Mouse (Mus musculus) liver, embryonic 16.5 days (tissue): Measurements from ENCODE around the gene Bricd5. TPM values are rescaled to one million over a fixed set of nuclear protein-coding genes. Genes with fewer than 3 reads are reported as not detected.

Experiments used
- ATAC-seq: fragments of 200-750 bp; cut with Nextera tagmentation; 2 replicates; pipeline ENCODE4 v1.8.0; 2017; ENCODE audit warnings: low read depth, mild to moderate bottlenecking, moderate number of reproducible peaks, moderate library complexity
- H3K27ac ChIP-seq: fragments of 300-500 bp; sonication (generic); 2 replicates; pipeline ENCODE4 v1.5.1; 2014; ENCODE audit warnings: mild to moderate bottlenecking, low read length
- H3K27me3 ChIP-seq: fragments of 300-500 bp; sonication (generic); 2 replicates; pipeline ENCODE4 v1.6.1; 2014; ENCODE audit warnings: low read depth, low read length, mixed read lengths; ENCODE audit not compliant: control insufficient read depth, insufficient read depth
- H3K36me3 ChIP-seq: fragments of 300-500 bp; sonication (generic); 2 replicates; pipeline ENCODE4 v1.6.1; 2014; ENCODE audit warnings: mild to moderate bottlenecking; ENCODE audit not compliant: control insufficient read depth, insufficient read depth
- H3K4me1 ChIP-seq: fragments of 300-500 bp; sonication (generic); 2 replicates; pipeline ENCODE4 v1.6.1; 2014; ENCODE audit warnings: low read depth, low read length, mixed read lengths; ENCODE audit not compliant: control insufficient read depth
- H3K4me2 ChIP-seq: fragments of 300-500 bp; sonication (generic); 2 replicates; pipeline ENCODE4 v1.6.1; 2014; ENCODE audit warnings: low read depth, low read length, mixed read lengths
- H3K4me3 ChIP-seq: fragments of 300-500 bp; sonication (generic); 2 replicates; pipeline ENCODE4 v1.5.1; 2014; ENCODE audit warnings: low read depth, mild to moderate bottlenecking, low read length
- H3K9ac ChIP-seq: fragments of 300-500 bp; sonication (generic); 2 replicates; pipeline ENCODE4 v1.6.1; 2014; ENCODE audit warnings: low read depth, low read length
- H3K9me3 ChIP-seq: fragments of 300-500 bp; sonication (generic); replicated peaks from 2 replicates; pipeline ENCODE4 v1.6.1; 2016; ENCODE audit warnings: low read length; ENCODE audit not compliant: control insufficient read depth
- WGBS: fragments of 180-500 bp; shearing (Covaris S2); extraction: QIAGEN DNeasy Blood & Tissue Kit; methylation state at CpG from one replicate; pipeline ENCODE4 v1.1.7; 2014; ENCODE audit not compliant: insufficient replicate concordance; 5-methylcytosine and 5-hydroxymethylcytosine counted together
- polyA plus RNA-seq: library from polyadenylated mRNA; unstranded; fragments of >200 nt; fragmentation: Nextera tagmentation; extraction: Ambion mirVana; gene quantifications from 2 replicates; pipeline ENCODE4 v1.2.1, GENCODE M21; 2015

Bricd5 gene
- polyA plus RNA-seq, 1 experiment from 2014 or later: not detected

GRCm38 (mm10) chr17:24440377-24440776 lies 33.3 kb upstream of the Bricd5 start:
- Histone ChIP-seq H3K27me3 (no peaks in the 10 kb centered on the region), H3K4me3 (no peak overlapping the region), H3K36me3 (peaks cover 40% of the 10 kb centered on the region), H3K27ac (no peak overlapping the region), H3K4me2 (no peak overlapping the region), H3K9ac (no peak overlapping the region), H3K9me3 (no peaks in the 10 kb centered on the region), H3K4me1 (no peaks in the 10 kb centered on the region)
- no peak for ATAC-seq
- 86% methylated on average over 8 of the region's 8 CpGs for WGBS

DNA sequence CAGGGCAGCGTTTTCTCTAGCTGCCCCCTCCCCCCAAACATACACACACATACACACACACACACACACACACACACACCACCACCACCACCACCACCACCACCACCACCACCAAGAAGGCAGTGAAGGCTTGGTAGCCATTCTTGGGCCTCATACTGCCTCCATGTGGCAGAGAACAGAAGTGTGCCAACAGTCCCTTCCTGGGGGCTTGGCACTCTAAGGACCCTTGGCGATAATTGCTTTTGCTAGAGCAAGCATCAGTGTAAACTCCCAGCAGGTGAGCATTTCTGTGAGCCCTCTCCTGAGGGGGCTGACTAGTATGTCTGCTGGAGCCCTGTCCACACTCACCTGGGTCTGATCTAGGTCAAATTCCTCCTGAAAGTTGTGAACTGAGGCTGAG lies 32.5 kb upstream of the Bricd5 start:
- H3K9me3 ChIP-seq: no peaks in the 10 kb centered on the region
- H3K9ac ChIP-seq: no peak overlapping the region
- no peak for ATAC-seq
- H3K27me3 ChIP-seq: no peaks in the 10 kb centered on the region
- H3K4me1 ChIP-seq: no peaks in the 10 kb centered on the region
- 21% methylated on average over 2 of the region's 2 CpGs for WGBS
- H3K27ac ChIP-seq: no peak overlapping the region
- H3K4me3 ChIP-seq: no peak overlapping the region
- H3K36me3 ChIP-seq: peaks cover 45% of the 10 kb centered on the region
- H3K4me2 ChIP-seq: no peak overlapping the region

- 84% methylated on average over 14 of the region's 14 CpGs for WGBS
- Histone ChIP-seq H3K36me3 (peaks cover 46% of the 10 kb centered on the region), H3K27ac (no peak overlapping the region), H3K4me3 (no peak overlapping the region), H3K9me3 (no peaks in the 10 kb centered on the region), H3K27me3 (no peaks in the 10 kb centered on the region), H3K9ac (no peak overlapping the region), H3K4me2 (no peak overlapping the region), H3K4me1 (no peaks in the 10 kb centered on the region)
- no peak for ATAC-seq
These were observed 31.6 kb upstream of the Bricd5 start for GRCm38 (mm10) chr17:24442107-24442506.

DNA sequence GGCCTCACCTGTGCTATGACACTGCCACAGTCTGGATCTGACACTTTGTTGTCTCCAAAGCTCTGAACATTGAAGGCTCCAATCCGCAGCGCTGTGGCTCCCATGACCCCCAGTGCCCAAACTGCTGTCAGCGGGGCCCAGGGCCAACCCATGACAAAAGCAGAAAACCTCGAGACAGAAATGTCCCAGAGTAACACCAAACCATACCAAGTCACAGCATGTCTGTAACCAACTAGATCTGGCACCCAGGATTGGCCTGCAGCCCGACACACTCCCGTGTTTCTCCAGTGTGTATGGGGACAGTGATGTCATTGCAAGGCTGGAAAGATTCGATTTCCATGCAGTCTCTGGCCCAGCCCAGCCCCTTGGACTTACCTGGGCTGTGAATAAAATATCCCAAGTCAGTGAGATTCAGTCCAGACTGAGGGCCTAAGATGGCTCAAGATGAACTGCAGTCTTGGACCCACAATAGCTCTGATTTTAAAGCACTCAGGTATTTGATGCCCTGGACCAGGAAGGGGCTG lies 31.0 kb upstream of the Bricd5 start, which contains the start of gene Dnase1l2:
Gene Dnase1l2, minus strand, starts transcription at position 474 of the 524 bp plus-strand sequence.
- Histone ChIP-seq H3K9ac (no peak within 1 kb of the TSS), H3K4me1 (no peaks in the 10 kb centered on the region), H3K27ac (no peak within 1 kb of the TSS), H3K4me3 (no peak within 1 kb of the TSS), H3K36me3 (peaks cover 46% of the 10 kb centered on the region), H3K27me3 (no peaks in the 10 kb centered on the region), H3K4me2 (no peak within 1 kb of the TSS), H3K9me3 (no peaks in the 10 kb centered on the region)
- 70% methylated on average over 7 of the region's 7 CpGs for WGBS
- ATAC-seq: no peak

DNA sequence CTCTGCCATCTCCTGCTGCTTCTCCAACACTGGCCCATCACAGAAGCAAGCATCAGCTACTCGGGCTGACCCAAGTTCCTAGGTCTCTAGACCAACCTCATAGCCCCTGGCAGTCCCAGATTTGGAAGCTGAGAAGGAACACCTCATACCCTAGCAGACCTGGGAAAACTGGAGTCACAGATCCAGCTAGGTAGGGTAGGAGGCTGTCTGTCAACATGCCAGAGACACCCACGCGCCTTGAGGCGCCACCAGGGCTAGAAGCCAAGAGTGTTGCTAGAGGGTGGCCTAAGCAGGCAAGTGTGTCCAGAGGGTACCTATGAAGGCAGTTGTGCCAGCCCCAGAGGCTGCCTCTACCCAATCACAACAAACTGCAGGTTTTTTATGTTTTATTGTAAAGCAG lies 30.3 kb upstream of the Bricd5 start:
- no peak overlapping the region for H3K4me3 ChIP-seq
- no peaks in the 10 kb centered on the region for H3K27me3 ChIP-seq
- no peak overlapping the region for H3K9ac ChIP-seq
- 82% methylated on average over 4 of the region's 4 CpGs for WGBS
- ATAC-seq: no peak
- H3K36me3 ChIP-seq: peaks cover 46% of the 10 kb centered on the region
- H3K27ac ChIP-seq: no peak overlapping the region
- H3K4me2 ChIP-seq: no peak overlapping the region
- H3K9me3 ChIP-seq: no peaks in the 10 kb centered on the region
- no peaks in the 10 kb centered on the region for H3K4me1 ChIP-seq

GRCm38 (mm10) chr17:24446590-24446989 lies 27.1 kb upstream of the Bricd5 start:
- H3K4me1 ChIP-seq: no peaks in the 10 kb centered on the region
- ATAC-seq: no peak
- H3K27ac ChIP-seq: no peak overlapping the region
- WGBS: 87% methylated on average over 8 of the region's 8 CpGs
- H3K36me3 ChIP-seq: peaks cover 41% of the 10 kb centered on the region
- no peak overlapping the region for H3K4me3 ChIP-seq
- H3K4me2 ChIP-seq: no peak overlapping the region
- no peaks in the 10 kb centered on the region for H3K27me3 ChIP-seq
- no peak overlapping the region for H3K9ac ChIP-seq
- no peaks in the 10 kb centered on the region for H3K9me3 ChIP-seq

GRCm38 (mm10) chr17:24449507-24449906 lies 24.2 kb upstream of the Bricd5 start:
- H3K27me3 ChIP-seq: no peaks in the 10 kb centered on the region
- no peaks in the 10 kb centered on the region for H3K9me3 ChIP-seq
- no peak for ATAC-seq
- H3K4me3 ChIP-seq: no peak overlapping the region
- 79% methylated on average over 6 of the region's 6 CpGs for WGBS
- H3K9ac ChIP-seq: no peak overlapping the region
- peaks cover 16% of the 10 kb centered on the region for H3K4me1 ChIP-seq
- H3K36me3 ChIP-seq: peaks cover 31% of the 10 kb centered on the region
- no peak overlapping the region for H3K4me2 ChIP-seq
- H3K27ac ChIP-seq: no peak overlapping the region

DNA sequence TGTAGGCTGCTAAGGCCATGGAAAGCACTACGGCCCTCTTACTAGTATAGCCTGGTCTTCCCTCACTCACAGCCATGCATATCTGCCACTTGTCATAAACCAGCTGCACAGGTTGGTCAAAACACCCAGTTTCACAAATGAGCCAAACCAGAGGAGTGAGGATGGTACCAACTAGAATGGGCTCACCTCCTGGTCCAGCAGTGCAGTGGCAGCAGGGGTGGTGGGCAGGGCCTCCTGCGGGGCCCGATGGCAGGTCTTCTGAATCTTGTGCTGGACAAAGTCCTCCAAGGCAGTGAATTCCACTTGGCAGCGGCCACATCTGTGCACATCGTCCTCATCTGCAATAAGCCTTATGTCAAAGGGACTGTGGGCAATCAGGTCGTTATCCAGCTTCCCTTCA lies 22.5 kb upstream of the Bricd5 start:
- 83% methylated on average over 6 of the region's 6 CpGs for WGBS
- Histone ChIP-seq H3K4me3 (no peak overlapping the region), H3K9me3 (no peaks in the 10 kb centered on the region), H3K27me3 (no peaks in the 10 kb centered on the region), H3K4me1 (peaks cover 21% of the 10 kb centered on the region), H3K27ac (no peak overlapping the region), H3K9ac (no peak overlapping the region), H3K36me3 (peaks cover 16% of the 10 kb centered on the region), H3K4me2 (no peak overlapping the region)
- ATAC-seq: no peak

DNA sequence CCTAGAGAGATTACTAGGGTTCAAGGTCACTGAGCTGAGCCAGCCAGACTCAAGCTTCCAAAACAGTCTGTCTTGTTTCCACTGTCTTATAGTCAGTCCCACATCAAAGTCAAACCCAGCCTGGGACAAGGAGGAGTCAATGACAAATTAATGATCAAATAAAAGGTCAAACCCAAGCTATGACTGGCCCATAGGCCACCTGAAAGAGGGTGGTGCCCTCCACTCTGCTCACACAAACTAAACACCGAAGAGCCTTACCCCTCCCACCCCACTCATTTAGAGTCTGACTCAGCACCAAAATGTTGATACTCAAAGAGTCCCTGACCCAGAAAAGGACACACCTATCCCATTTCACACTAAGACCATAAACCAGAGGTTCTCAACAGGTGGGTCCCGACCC lies 20.3 kb upstream of the Bricd5 start:
- Histone ChIP-seq H3K9ac (no peak overlapping the region; the same call in 1 of the 2 replicates), H3K27me3 (no peaks in the 10 kb centered on the region), H3K9me3 (no peaks in the 10 kb centered on the region), H3K4me3 (no peak overlapping the region), H3K4me2 (peak overlapping the region; percentile 86), H3K27ac (peak overlapping the region; percentile 99), H3K36me3 (peaks cover 12% of the 10 kb centered on the region), H3K4me1 (peaks cover 21% of the 10 kb centered on the region)
- 44% methylated on average over 2 of the region's 2 CpGs for WGBS
- ATAC-seq: no peak
